In genomic region chr15:11749509-11749908, GRCm38 (mm10) we compare ENCODE assay signal across 27 mouse cellular contexts.
A peak's percentile ranks its signal among the peaks of the same experiment; 100 is the strongest.
DNase-seq lines count a peak whose midpoint lies in the region; ATAC-seq and TF ChIP-seq lines count a peak whose summit lies in the region.
"Had no signal": no experiment of that assay in that cellular context is flagged by ENCODE, and none has a peak within 500 bp of the region (broad histone marks: within the 10 kb centered on the region; RNA-seq: fewer than 3 reads in every experiment).

No protein-coding gene starts in this region.

- ATAC-seq in frontal cortex, adult (ENCODE audit: low TSS enrichment): peak; percentile 60
- ATAC-seq: forebrain, embryonic 14.5 days; forebrain, postnatal 0 days; hindbrain, postnatal 0 days; Patski had no signal

- peak overlapping the region; percentile 11; the same call in 1 of the 2 replicates for H3K27ac ChIP-seq in layer of hippocampus, adult 2 months
- H3K27ac ChIP-seq: embryonic facial prominence, embryonic 12.5 days; embryonic facial prominence, embryonic 15.5 days; heart, adult 2 months; heart, embryonic 10.5 days; heart, embryonic 13.5 days; hindbrain, embryonic 14.5 days; hindbrain, postnatal 0 days had no signal

- no peak overlapping the region for H3K4me3 ChIP-seq in layer of hippocampus, adult 2 months
- H3K4me3 ChIP-seq: embryonic facial prominence, embryonic 12.5 days; embryonic facial prominence, embryonic 15.5 days; heart, adult 2 months; heart, embryonic 10.5 days; heart, embryonic 13.5 days had no signal

- intact Hi-C loops in gastrocnemius, postnatal 14 days (cut with DNase I; ENCODE audit: low total_unique reads): no loop called here

- no peak for DNase-seq in frontal cortex, postnatal 10 days (ENCODE audit: low spot score in 2 of 2)
- peak in 1 of 2 experiments; percentile 31 for DNase-seq in layer of hippocampus, adult 2 months (ENCODE audit: low spot score in 2 of 2)
- DNase-seq in layer of hippocampus, postnatal 25 days (ENCODE audit: extremely low spot score in 1 of 2, low spot score in 1 of 2): no peak
- DNase-seq in right cerebral cortex, adult 18-20 months: peak; percentile 6
- no peak for DNase-seq in right cerebral cortex, postnatal 4 days
- DNase-seq in telencephalon, adult 2 months (ENCODE audit: low read depth, low spot score): peak; percentile 58
- DNase-seq in gastrocnemius, postnatal 14 days: no peak
- DNase-seq: adrenal gland, postnatal 10 days; adrenal gland, postnatal 36 days; cerebellum, adult 11 months; cerebellum, adult 2 months; cerebellum, adult 9-11 months; cerebellum, postnatal 25 days; forebrain, postnatal 0 days; gastrocnemius, postnatal 36 days; heart, adult 2 months; heart, postnatal 14 days; heart, postnatal 4 days had no signal

- TF ChIP-seq CTCF in layer of hippocampus, adult 2 months (conservative IDR thresholded peaks at IDR 0.05): no peak

Comparison
In these comparisons a context has a peak if more than half of its experiments do, and no peak if none do; other contexts are left out.
1. DNase-seq: peak in right cerebral cortex, adult 18-20 months (single experiment) and telencephalon, adult 2 months (single experiment); none in frontal cortex, postnatal 10 days (0 of 2), layer of hippocampus, postnatal 25 days (0 of 2), right cerebral cortex, postnatal 4 days (single experiment) and gastrocnemius, postnatal 14 days (single experiment).